Mouse (Mus musculus) telencephalon, adult 2 months (tissue): Measurements from ENCODE around the gene Adamtsl3.

Experiments
- DNase-seq: peaks from one replicate; pipeline ENCODE4 v3.0.0-alpha.2; 2011; ENCODE audit warnings: low read depth, low spot score

Gene Adamtsl3

DNA sequence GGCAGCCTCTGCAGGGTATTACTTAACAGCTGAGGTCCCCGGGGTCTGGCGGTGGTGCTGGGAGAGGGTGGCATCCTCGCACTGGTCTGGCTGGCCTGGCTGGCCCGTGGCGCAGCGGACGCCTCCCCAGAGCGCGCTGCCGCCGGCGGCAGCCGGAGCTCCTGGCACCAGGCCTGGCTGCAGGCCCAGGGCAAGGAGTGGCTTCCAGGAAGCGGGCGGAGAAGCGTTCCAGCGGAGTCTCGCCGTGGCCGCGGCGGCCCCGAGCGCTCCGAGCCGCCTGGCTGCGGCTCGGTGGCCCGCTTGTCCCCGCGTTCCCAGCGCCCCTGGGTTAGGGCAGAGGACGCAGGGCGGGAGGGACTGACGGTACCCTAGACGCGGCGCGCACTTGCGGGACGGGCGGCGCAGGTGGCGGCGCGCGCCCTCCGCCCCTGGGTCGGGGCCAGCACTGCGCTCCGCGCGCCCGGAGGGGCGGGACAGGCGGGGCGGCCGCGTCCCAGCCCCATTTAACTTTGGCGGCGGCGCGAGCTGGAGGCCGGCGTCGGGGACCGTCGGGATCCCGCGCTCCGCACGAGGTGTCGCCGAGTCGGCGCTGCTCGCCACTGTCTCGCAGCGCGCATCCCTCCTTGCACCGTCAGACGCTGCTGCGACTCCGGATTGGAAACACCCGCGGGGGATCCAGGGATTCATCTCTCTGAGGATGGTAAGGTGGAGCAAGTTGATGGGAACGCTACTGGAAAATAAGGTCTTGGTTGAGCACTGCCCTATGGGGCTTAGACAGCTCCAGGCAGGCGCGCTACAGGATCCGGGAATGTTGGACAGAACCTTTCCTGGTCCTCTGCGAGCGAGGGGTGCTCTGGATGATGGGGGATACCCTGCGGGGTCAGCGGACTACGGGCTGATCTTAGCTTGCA is at the start of gene Adamtsl3:
Adamtsl3 (plus strand) TSS at position 484 of the 911 bp plus-strand sequence.
- no peak for DNase-seq

DNA sequence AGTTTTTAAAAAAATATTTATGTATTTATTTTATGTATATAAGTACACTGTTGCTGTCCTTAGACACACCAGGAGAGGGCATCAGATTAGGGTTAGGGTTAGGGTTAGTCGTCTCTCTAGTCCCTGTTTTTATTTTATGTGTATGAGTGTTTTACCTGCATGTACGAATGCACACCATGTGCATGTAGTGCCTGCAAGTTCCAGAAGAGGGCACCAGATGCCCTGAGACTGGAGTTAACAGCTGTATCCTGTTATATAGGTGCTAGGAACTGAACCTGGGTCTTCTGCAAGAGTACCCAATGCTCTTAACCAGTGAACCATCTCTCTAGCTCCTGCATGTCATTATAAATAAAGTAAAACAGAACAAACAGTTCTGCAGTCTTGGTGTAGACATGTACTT is 48.3 kb upstream of the Adamtsl3 start:
- no peak for DNase-seq

DNA sequence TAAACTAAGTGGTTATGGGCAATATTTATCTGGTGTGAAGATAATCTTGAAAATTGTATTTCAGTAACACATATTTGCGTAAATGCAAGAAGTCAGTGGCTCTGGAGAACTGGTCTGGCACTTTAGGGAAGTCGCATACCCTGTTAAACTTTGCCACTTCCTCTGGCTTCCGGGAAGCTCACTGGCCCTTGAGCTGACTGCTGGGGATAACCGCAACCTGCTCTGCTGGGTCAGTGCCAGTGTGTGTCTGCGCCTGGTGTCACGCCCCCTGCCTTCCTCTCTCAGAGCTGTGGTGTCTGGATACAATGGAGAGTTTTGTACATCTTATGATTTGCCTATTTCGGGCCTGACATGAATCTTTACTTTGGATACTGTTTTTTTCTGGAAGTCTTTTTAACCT is 42.1 kb upstream of the Adamtsl3 start:
- no peak for DNase-seq

DNA sequence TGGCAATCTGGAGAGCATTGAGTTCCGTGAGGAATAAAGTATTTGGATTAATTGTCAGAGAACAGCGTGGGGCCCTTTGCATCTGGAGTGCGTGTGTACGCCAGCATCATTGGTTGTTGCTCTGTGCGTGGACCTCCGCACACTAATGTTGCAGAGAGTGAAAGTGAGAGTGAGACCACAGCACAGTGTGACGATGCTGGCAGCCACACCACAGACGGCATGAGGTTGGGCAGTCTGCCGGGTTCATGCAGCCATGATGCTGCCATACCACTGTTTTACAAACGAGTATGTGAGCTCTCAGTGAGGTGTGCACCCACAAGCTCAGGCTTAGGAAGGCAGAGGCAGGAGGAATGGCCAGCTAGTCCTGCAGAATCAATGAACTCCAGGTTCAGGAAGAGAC is 41.4 kb upstream of the Adamtsl3 start:
- no peak for DNase-seq

DNA sequence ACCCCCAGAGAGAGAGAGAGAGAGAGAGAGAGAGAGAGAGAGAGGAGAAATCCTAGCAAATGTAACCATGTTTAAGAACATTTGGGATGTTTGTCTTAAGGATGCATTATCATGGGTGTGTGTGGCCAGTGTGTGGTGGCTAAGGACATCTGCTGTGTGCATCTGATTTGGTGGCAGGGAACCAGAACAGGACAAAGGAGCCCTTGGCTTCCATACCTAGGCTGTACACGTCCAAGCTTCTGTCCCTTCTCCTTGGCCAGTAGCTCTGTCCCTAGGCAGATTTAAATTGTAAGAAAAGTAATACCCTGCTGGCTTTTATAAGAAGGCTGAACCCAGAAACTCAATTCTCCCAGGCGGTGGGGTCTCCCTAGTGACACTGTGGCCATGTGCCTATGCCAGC is 40.9 kb upstream of the Adamtsl3 start:
- no peak for DNase-seq

DNA sequence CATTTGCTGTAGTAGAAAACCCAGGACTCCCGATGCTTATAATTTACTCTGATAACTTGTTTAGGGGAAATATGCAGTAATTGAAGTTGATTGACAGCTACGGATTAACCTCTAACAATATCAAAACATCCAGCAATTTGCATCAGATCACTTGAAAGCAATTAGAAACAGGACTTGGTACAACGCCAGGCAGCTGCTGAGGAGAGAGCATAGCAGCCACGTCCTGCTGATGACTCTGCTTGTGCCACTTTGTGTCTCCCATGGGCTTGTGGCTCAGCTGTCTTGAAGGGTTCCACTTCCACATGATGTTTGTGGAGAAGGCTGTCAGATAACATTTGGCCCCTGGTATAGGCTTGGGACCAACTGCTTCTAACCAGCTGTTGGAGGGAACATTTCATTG is 27.1 kb upstream of the Adamtsl3 start:
- DNase-seq, result no peak

DNA sequence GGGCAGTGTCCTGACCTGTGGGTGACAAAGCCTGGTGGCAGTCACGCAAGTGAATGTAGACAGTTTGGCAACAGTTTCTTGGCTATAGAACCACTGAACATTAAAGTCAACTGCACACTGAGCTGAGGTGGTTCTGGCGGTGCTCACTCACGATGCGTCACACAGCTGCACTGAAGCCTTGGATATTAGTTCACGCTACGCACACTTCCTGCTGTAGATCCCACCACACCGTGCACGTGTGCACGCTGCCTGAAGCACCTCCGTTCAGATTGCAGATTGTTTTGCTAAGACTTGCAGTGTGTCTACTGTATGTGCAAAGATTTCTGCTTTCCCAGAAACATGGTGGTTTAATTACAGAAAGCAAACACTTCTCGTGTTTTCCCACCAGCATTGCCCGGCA is 17.0 kb upstream of the Adamtsl3 start:
- DNase-seq, result no peak

DNA sequence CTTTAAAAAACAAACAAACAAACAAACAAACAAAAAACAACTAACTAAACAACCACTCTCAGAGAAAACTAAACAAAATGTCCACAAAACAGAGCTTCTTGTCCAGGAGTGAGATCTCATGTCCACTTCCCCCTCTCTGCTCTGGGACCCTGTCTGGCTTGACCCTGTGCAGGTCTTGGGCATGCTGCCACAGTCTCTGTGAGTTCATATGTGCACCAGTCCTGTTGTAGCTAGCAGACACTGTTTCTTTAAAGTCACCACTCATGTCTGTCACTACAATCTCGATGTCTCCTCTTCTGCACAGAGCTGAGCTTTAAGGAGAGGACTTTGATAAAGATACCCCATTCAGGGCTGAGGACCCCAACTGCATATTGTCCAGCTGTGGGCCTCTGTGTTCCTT is 8.9 kb upstream of the Adamtsl3 start:
- no peak for DNase-seq

DNA sequence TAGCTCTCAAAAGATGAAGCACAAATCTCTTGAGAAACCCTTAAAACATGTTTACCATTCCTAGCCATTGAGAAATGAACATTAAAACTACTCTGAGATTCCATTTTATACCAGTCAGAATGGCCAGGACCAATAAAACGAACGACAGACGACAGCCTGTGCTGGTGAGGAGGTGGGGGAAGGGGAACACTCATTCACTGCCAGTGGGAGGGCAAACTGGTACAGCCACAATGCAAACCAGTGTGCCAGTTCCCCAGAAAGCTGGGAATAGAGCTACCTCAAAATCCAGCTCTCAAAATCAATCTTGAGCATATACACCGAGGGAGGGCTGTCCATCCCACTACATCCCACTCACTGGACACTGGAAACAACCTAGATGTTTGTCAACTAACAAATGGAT is 8.3 kb upstream of the Adamtsl3 start:
- DNase-seq, result no peak

DNA sequence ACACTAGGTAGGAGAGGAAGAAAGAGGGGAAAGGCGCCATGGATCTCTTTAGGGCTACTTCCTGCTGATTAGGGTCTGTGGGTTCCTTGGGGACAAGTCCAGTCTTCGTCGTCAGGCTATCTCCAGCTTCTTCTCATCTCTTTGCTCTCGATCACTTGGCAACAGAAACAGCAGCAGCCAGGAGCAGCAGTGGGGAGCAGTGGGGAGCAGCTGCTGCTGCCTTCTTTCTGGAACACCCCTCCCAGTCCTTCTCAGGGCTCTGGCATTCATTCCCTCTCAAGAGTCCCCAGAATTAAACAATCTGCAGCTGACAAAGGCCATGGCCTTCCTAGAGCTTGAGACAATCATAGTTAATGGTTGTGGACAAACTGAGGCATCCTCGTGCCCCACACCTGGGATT is 7.6 kb upstream of the Adamtsl3 start:
- no peak for DNase-seq

DNA sequence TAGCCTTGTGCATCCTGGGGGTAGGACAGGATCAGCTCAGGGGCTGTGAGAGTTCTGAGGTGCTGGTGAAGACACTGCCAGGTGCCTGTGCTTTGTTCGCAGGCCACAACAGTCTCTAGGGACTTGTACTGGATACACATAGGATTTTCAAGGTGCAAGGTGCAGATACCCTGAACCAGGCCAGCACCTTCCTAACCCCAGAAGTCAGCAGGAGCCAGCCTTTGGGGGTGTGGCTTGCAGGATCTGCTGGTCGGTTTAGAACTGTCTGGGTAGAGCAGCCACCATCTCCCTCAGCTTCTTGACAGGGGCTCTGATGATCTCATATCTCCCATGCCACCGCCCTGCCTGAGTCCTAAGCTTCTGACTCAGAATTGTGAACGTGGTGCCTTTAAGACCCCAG is 5.7 kb upstream of the Adamtsl3 start:
- no peak for DNase-seq

DNA sequence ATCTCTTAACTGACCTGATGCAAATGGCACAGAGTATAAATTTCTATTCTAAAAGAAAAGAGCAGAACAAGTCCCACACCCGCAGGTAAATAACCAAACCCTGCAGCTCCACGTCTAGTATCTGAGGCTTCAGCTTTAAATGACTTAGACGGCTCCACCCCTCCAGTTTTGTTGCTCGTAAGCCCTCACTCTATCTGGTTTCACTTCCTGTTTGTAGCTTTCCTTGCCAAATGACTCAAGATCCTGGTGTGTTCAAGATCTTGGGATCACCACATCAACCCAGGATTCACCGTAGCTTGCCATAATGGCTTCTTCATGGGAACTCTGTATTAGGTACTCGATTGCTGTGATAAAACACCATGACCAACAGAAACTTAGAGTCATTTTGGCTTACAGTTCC is 4.6 kb upstream of the Adamtsl3 start:
- no peak for DNase-seq

DNA sequence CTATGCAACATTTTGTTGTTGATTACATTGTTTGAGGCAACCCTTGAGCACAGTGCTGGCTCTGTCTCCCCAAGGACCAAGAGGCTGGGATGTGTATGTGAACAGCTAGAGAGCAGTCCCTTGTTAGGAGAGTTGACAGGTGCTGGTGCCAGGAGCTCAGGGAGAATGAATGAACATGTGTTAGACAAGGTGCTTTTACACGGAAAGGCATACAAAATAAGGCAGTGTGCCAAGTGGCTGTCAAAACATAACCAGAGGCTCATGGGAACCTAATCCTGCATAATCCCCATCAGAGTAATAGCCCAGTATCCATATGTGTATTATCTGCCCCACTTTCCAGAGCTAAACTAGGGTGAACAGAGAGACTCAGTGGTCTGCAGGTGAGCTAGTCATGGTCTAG is 1.5 kb upstream of the Adamtsl3 start:
- no peak for DNase-seq

DNA sequence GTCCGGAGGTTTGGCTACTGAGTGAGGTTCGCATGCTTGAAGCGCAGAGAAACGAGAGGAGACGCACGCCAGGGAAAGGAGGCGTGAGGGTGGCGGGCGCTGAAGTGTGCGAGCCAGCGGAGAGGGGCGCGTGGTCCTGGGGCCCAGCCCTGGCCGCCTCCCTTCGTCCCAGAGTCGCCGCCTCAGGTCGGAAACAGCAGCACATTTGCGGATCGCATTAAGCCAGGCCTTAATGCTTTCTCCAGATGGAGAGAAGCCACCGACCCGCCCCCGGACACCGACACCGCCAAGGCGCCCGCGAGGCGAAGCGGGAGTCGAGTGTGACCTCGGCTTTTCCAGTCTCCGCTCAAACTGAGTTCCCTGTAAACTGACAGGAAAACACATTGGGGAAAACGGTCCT is 638 bp downstream of the Adamtsl3 start:
- no peak for DNase-seq

DNA sequence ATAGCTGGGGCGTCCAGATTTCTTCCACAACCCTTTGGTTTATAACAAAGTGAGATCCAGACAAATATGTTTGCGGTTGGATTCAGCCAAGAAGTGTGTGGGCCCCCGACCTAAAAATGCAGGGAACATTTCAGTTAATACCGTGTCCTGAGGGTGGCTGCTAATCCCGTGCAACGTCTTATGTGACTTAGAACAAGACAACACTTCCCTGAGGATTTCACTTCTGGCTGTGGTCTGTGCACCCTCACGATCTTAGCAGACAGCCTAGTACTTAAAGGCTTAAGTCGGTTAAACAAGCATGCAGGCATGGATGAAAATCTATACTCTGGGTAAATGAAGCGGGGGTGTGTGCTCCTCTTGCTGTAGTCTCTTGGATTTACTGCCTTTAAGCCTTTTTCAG is 2.6 kb downstream of the Adamtsl3 start:
- DNase-seq, result no peak

DNA sequence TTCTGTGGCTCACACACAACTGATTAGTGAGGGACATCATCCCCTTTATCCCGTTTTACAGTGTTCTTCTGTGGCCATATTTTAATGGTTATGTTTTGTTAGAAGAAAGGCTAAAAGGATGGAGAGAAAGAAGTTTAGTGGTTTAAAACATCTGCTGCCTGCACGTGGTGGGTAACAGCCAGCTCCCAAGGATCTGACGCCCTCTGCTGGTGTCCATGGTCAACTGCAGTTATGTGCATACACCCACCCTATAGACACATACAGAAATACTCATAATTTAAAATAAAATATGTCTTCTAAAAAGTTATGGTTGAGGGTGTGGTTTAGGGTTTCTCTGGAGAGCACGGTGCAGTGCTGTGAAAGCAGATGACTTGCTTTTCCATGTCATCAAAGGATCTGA is 3.0 kb downstream of the Adamtsl3 start:
- no peak for DNase-seq

DNA sequence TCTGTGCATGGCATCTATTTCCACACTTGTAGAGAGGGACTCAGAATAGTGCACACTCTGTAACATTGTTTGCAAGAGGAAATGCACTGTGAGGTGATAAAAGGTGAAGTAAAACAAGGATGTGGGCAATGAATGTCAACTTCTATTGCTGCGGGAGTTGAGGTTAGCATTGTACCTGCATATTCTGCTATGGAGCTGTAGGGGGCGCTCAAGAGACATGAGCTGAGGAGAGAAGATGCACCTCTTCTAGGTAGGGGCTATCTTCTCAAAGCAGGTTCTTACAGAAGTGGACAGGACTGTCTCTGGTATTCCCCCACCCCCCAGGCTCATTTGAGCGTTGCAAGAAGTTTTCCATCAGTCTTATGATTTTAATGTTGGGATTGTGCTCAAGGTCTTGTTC is 3.7 kb downstream of the Adamtsl3 start:
- DNase-seq, result no peak

DNA sequence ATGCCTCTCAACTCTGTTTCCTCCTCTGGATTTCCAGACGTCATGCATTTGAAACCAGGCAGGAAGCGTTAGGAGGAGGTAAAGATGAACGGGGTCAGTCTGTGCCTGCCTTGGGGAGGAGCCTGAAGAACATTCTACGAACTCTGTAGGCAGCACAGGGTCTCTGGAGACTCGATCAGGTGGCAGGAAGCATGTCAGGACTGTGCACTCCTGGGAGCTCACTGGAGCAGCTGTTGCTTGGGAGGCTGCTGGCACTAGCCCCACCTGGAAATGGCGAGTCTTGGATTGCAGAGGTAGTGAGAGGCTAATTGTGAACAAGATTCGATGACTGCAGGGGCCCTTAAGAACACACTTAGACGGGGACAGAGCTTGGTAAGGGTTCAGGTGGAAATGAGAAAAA is 6.0 kb downstream of the Adamtsl3 start:
- no peak for DNase-seq

DNA sequence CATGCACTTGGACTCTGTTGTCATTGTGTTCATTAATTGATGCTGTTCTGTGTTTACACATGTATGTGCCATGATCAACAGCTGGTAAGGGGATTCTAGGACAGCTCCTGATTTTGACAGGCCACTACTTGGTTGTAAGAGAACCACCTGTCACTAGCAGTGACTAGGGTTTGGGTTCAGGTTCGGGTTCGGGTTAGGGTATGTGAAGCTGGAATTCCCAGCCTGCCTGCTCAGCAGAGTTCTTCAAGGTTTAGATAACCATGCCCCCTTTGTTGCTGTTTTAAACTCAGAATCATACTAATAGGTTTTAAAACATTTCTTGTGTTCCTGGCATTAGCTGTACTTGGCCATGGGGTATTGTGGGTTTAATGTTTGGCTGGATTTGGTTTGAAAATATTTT is 11.2 kb downstream of the Adamtsl3 start:
- DNase-seq, result no peak

DNA sequence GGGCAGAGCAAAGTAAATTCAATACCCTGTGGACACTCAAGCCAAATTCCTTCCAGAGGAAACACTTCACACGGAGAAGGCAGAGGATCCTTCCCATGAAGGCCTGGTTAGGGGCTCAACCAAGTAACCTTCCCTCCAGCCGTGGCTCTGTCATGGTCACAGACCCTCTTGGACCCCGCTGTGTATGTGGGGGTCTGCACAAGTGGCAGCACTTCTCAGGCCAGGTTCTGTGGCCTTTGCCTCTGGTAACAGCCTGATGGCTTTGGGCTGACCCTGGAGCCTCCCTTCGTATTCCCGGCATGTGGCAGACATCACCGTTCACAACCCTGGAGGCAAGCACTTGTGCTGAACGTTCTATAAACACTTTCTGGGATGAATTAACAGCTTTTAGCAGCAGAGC is 14.3 kb downstream of the Adamtsl3 start:
- DNase-seq, result no peak

DNA sequence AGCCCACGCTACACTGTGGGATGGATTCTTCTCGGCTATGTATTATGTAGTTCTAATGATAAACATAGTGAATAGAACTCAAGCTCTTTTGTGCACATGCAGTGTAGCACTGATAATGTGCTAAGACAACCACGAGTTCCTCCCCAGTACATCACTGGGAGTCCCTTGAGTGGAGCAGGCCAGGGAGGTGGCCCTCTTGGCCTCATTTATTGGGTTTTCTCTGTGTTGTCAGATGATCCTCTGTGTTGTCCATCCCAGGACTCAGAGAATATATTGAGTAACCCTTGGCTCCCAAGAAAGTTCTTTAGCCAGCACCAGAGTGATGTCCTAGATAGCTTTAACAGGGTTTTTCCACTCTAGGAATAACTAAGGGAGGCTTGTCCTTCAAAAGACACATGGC is 14.9 kb downstream of the Adamtsl3 start:
- DNase-seq, result no peak

DNA sequence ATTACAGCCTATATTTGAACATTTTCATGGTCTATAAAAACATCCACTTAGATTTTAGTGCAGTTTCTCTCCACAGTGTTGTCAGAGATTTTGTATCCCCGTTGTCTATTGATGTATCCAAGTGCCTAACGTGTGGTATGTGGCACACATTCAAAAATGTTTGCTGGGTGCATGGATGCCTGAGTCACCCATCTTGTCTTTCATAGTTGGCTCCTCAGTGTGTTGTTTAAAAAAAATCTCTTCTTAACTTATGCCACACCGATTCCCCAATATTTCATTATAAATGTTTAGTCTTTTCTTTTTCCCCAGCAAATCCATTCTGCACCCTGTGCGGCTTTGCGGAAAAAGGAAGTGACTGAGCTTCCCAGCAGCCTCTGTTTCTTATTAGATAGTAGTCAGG is 23.7 kb downstream of the Adamtsl3 start:
- DNase-seq, result no peak

DNA sequence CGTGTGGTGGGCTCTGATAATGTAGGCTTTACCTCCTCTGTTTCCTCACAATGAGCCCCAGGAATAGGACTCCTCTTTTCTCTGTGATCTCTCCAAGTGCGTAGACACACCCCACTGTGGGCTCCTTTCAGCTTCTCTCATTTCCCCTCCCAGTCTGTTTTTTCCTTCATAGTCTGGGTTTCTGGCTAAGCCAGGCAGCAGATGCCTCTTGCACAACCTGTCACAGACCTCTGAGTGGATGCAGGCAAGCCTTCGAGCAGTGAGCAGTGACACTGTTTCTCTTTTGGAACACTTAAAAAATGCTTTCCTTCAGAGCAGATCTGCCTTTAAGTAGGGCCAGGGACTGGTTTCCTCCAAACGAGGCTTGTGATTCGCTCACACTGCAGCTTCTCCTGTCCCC is 24.2 kb downstream of the Adamtsl3 start:
- DNase-seq, result no peak

DNA sequence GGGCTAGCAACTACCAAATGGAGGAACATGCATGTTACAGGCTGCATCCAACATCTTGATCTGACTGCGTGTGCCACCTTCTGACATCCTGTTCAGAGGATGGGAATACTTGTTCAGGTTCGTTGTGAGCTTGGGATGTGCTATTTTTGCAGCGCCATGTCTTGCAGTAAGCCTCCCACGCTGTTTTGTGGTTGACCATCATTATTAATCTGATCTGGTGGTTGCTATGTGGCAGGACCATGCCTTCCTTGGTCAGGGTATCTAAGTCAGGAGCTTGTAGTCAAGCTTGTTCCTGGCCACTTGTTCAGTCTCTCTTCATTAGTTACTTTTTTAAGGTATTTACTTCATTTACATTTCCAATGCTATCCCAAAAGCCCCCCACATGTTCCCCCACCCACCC is 24.7 kb downstream of the Adamtsl3 start:
- DNase-seq, result no peak
